Comparison of ENCODE assay signal across 9 mouse cellular contexts in the genomic region with DNA sequence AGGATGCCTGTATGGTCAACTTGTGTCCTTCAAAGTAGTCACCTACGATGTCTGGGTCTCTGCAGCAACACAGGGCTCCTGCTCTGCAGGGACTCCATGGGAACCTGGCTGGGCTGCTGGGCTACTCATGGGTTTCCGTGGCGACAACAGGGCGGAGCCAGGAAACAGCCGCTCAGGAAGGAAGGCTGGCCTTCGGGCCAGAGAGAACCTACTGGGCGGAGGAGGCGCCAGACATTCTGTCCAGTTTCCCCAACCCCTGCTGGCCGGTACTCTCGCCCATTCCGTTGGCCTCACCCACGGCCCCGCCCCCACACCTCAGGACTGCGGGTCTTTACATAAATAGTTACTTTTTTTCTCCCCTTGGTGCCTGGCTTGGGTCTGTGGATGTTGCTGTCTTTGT. TPM values are rescaled to one million over a fixed set of nuclear protein-coding genes. Genes with fewer than 3 reads are reported as not detected.
DNase-seq lines count a peak whose midpoint lies in the region; ATAC-seq and TF ChIP-seq lines count a peak whose summit lies in the region.
"Had no signal": no experiment of that assay in that cellular context is flagged by ENCODE, and none has a peak within 500 bp of the region (broad histone marks: within the 10 kb centered on the region; RNA-seq: fewer than 3 reads in every experiment).

No protein-coding gene starts in this region.

- H3K9me3 ChIP-seq in hindbrain, postnatal 0 days (ENCODE audit: low read length) = no peaks in the 10 kb centered on the region
- no peaks in the 10 kb centered on the region for H3K9me3 ChIP-seq in liver, embryonic 11.5 days (ENCODE audit: control insufficient read depth, low read length)
- H3K9me3 ChIP-seq in midbrain, embryonic 16.5 days (replicated peaks; ENCODE audit: control insufficient read depth, low read length, poor library complexity, severe bottlenecking) = no peaks in the 10 kb centered on the region

- H3K27ac ChIP-seq in hindbrain, postnatal 0 days = peak overlapping the region; percentile 36; the same call in 1 of the 2 replicates
- H3K27ac ChIP-seq in liver, embryonic 11.5 days (ENCODE audit: low read depth, low read length) = no peak overlapping the region
- no peak overlapping the region for H3K27ac ChIP-seq in midbrain, embryonic 16.5 days (ENCODE audit: low read length)

- peaks cover 30% of the 10 kb centered on the region for H3K4me1 ChIP-seq in hindbrain, postnatal 0 days (ENCODE audit: insufficient read depth, low read length)
- H3K4me1 ChIP-seq in liver, embryonic 11.5 days (replicated peaks; ENCODE audit: control insufficient read depth, insufficient read depth, low read length) = peaks cover 13% of the 10 kb centered on the region
- H3K4me1 ChIP-seq in midbrain, embryonic 16.5 days (ENCODE audit: control insufficient read depth, insufficient read depth, low read length) = peaks cover 20% of the 10 kb centered on the region; the same call in 1 of the 2 replicates

- H3K9ac ChIP-seq in hindbrain, postnatal 0 days (replicated peaks; ENCODE audit: low read length) = no peak overlapping the region
- H3K9ac ChIP-seq in liver, embryonic 11.5 days (ENCODE audit: low read depth, low read length) = no peak overlapping the region
- no peak overlapping the region for H3K9ac ChIP-seq in midbrain, embryonic 16.5 days (ENCODE audit: low read depth, low read length)

- H3K36me3 ChIP-seq in hindbrain, postnatal 0 days (ENCODE audit: insufficient read depth, low read length) = no peaks in the 10 kb centered on the region
- no peaks in the 10 kb centered on the region for H3K36me3 ChIP-seq in liver, embryonic 11.5 days (ENCODE audit: control insufficient read depth, insufficient read depth, low read length)
- no peaks in the 10 kb centered on the region for H3K36me3 ChIP-seq in midbrain, embryonic 16.5 days (ENCODE audit: control insufficient read depth, insufficient read depth, low read length)

- peaks cover 19% of the 10 kb centered on the region for H3K27me3 ChIP-seq in hindbrain, postnatal 0 days (ENCODE audit: insufficient read depth, low read length)
- H3K27me3 ChIP-seq in liver, embryonic 11.5 days (replicated peaks; ENCODE audit: control insufficient read depth, insufficient read depth, low read length) = peaks cover 37% of the 10 kb centered on the region
- peaks cover 36% of the 10 kb centered on the region for H3K27me3 ChIP-seq in midbrain, embryonic 16.5 days (ENCODE audit: control insufficient read depth, insufficient read depth, low read depth, low read length)

- peak; percentile 82 to 90 for DNase-seq in adrenal gland, adult (ENCODE audit: inconsistent age in 2 of 2, low spot score in 1 of 2)
- DNase-seq in adrenal gland, postnatal 4 days (ENCODE audit: low spot score in 2 of 2) = no peak
- DNase-seq in cerebellum, postnatal 14 days = peak; percentile 60 to 63
- DNase-seq in gastrocnemius, postnatal 25 days = peak; percentile 77
- peak; percentile 66 for DNase-seq in hindbrain, postnatal 0 days (ENCODE audit: low spot score)
- DNase-seq in liver, embryonic 11.5 days (ENCODE audit: low spot score) = no peak
- DNase-seq in spleen, adult 12 weeks (ENCODE audit: low spot score) = no peak

- peak; percentile 31; the same call in 1 of the 2 replicates for ATAC-seq in hindbrain, postnatal 0 days
- ATAC-seq in liver, embryonic 11.5 days (replicated peaks; ENCODE audit: low FRiP score) = no peak
- ATAC-seq in midbrain, embryonic 16.5 days = no peak

- H3K4me3 ChIP-seq in hindbrain, postnatal 0 days (ENCODE audit: low read length) = no peak overlapping the region
- peak overlapping the region; percentile 16; the same call in 1 of the 2 replicates for H3K4me3 ChIP-seq in liver, embryonic 11.5 days (ENCODE audit: low read depth, low read length)
- no peak overlapping the region for H3K4me3 ChIP-seq in midbrain, embryonic 16.5 days (ENCODE audit: low read depth, low read length)

- TF ChIP-seq CTCF in hindbrain, postnatal 0 days (IDR thresholded peaks at IDR 0.05; ENCODE audit: low read depth) = no peak

- peak overlapping the region; percentile 38 for H3K4me2 ChIP-seq in hindbrain, postnatal 0 days (ENCODE audit: low read depth, low read length)
- peak overlapping the region; percentile 52 for H3K4me2 ChIP-seq in liver, embryonic 11.5 days
- H3K4me2 ChIP-seq in midbrain, embryonic 16.5 days (ENCODE audit: low read length) = peak overlapping the region; percentile 48

- WGBS in hindbrain, postnatal 0 days = 3% methylated on average over 14 of the region's 14 CpGs
- WGBS in liver, embryonic 11.5 days = 2% methylated on average over 14 of the region's 14 CpGs
- WGBS in midbrain, embryonic 16.5 days = 4% methylated on average over 14 of the region's 14 CpGs

RNA-seq across cellular contexts. Expression of a gene that starts 4.0 kb away (rescaled TPM):
- 10 to 100 TPM; 45.2 to 47.3 TPM for total RNA-seq in adrenal gland, postnatal 4 days (2021)
- 10 to 100 TPM; 10.5 to 12.7 TPM for total RNA-seq in gastrocnemius, postnatal 25 days (2021)
- total RNA-seq in hindbrain, postnatal 0 days (2014; rRNA removed) = 10.8 and 14.7 TPM in 2 replicates
- 10.6 and 11.6 TPM in 2 replicates for polyA plus RNA-seq in hindbrain, postnatal 0 days (2015; fragmentation: Nextera tagmentation; extraction: Ambion mirVana)
- polyA plus RNA-seq in liver, embryonic 11.5 days (2014; fragmentation: Nextera tagmentation; extraction: Ambion mirVana) = 16.1 and 19.4 TPM in 2 replicates
- 14.6 and 15.7 TPM in 2 replicates for polyA plus RNA-seq in midbrain, embryonic 16.5 days (2015; fragmentation: Nextera tagmentation; extraction: Ambion mirVana)

RNA-seq across cellular contexts. Expression of a gene that starts 4.7 kb away (rescaled TPM):
- 10 to 100 TPM; 23.6 to 24.3 TPM for total RNA-seq in adrenal gland, postnatal 4 days (2021)
- 1 to 10 TPM; 6.0 to 7.2 TPM for total RNA-seq in gastrocnemius, postnatal 25 days (2021)
- total RNA-seq in hindbrain, postnatal 0 days (2014; rRNA removed) = 37.2 and 50.2 TPM in 2 replicates
- polyA plus RNA-seq in hindbrain, postnatal 0 days (2015; fragmentation: Nextera tagmentation; extraction: Ambion mirVana) = 48.7 and 54.3 TPM in 2 replicates
- 8.1 and 12.1 TPM in 2 replicates for polyA plus RNA-seq in liver, embryonic 11.5 days (2014; fragmentation: Nextera tagmentation; extraction: Ambion mirVana)
- 58.2 and 59.2 TPM in 2 replicates for polyA plus RNA-seq in midbrain, embryonic 16.5 days (2015; fragmentation: Nextera tagmentation; extraction: Ambion mirVana)

RNA-seq across cellular contexts. Expression of a gene that starts 18.3 kb away (rescaled TPM):
- 10 to 100 TPM; 30.2 to 31.1 TPM for total RNA-seq in adrenal gland, postnatal 4 days (2021)
- total RNA-seq in gastrocnemius, postnatal 25 days (2021) = 1 to 10 TPM; 2.6 to 6.1 TPM
- 57.9 and 94.0 TPM in 2 replicates for total RNA-seq in hindbrain, postnatal 0 days (2014; rRNA removed)
- polyA plus RNA-seq in hindbrain, postnatal 0 days (2015; fragmentation: Nextera tagmentation; extraction: Ambion mirVana) = 50.6 and 56.8 TPM in 2 replicates
- 51.4 and 51.8 TPM in 2 replicates for polyA plus RNA-seq in liver, embryonic 11.5 days (2014; fragmentation: Nextera tagmentation; extraction: Ambion mirVana)
- 60.8 and 65.1 TPM in 2 replicates for polyA plus RNA-seq in midbrain, embryonic 16.5 days (2015; fragmentation: Nextera tagmentation; extraction: Ambion mirVana)

RNA-seq across cellular contexts. Expression of a gene that starts 18.6 kb away (rescaled TPM):
- under 1 TPM; 0.42 TPM for total RNA-seq in adrenal gland, postnatal 4 days (2021)
- not detected for total RNA-seq in gastrocnemius, postnatal 25 days (2021)
- total RNA-seq in hindbrain, postnatal 0 days (2014; rRNA removed) = not detected in 2 replicates
- not detected in 2 replicates for polyA plus RNA-seq in hindbrain, postnatal 0 days (2015; fragmentation: Nextera tagmentation; extraction: Ambion mirVana)
- not detected in 2 replicates for polyA plus RNA-seq in liver, embryonic 11.5 days (2014; fragmentation: Nextera tagmentation; extraction: Ambion mirVana)
- 0.25 and 0.39 TPM in 2 replicates for polyA plus RNA-seq in midbrain, embryonic 16.5 days (2015; fragmentation: Nextera tagmentation; extraction: Ambion mirVana)

RNA-seq across cellular contexts. Expression of a gene that starts 22.8 kb away (rescaled TPM):
- not detected for total RNA-seq in adrenal gland, postnatal 4 days (2021)
- total RNA-seq in gastrocnemius, postnatal 25 days (2021) = not detected
- total RNA-seq in hindbrain, postnatal 0 days (2014; rRNA removed) = not detected in 2 replicates
- not detected in 2 replicates for polyA plus RNA-seq in hindbrain, postnatal 0 days (2015; fragmentation: Nextera tagmentation; extraction: Ambion mirVana)
- not detected in 2 replicates for polyA plus RNA-seq in liver, embryonic 11.5 days (2014; fragmentation: Nextera tagmentation; extraction: Ambion mirVana)
- not detected in 2 replicates for polyA plus RNA-seq in midbrain, embryonic 16.5 days (2015; fragmentation: Nextera tagmentation; extraction: Ambion mirVana)
- polyA plus RNA-seq: large intestine, adult 2 months had no signal

Comparison
In these comparisons a context has a peak if more than half of its experiments do, and no peak if none do; other contexts are left out.
1. DNase-seq: peak in adrenal gland, adult (2 of 2), cerebellum, postnatal 14 days (2 of 2), gastrocnemius, postnatal 25 days (single experiment) and hindbrain, postnatal 0 days (single experiment); none in adrenal gland, postnatal 4 days (0 of 2), liver, embryonic 11.5 days (single experiment) and spleen, adult 12 weeks (single experiment).
2. Peak in every context shown above with its lines, with median percentiles within 50 percentile points of each other: H3K4me2 ChIP-seq.